Mouse (Mus musculus): ENCODE data around the gene Arhgef3.
A peak's percentile ranks its signal among the peaks of the same experiment; 100 is the strongest.
"Not testable (repeated sequence)": the region's sequence is repeated elsewhere in the genome, so short reads cannot be mapped to it uniquely, and the experiment has no call there.

Arhgef3 gene

GRCm38 (mm10) chr14:27192450-27192849 lies 77.8 kb downstream of the Arhgef3 start:
- DNase-seq (ENCODE audit: low read depth, low spot score), result no peak

GRCm38 (mm10) chr14:27196980-27197379 lies 82.3 kb downstream of the Arhgef3 start:
- DNase-seq (ENCODE audit: low read depth, low spot score), result no peak

- DNase-seq (ENCODE audit: low read depth, low spot score), result no peak
Observed at GRCm38 (mm10) chr14:27198490-27199089, 83.9 kb downstream of the Arhgef3 start.

- DNase-seq (ENCODE audit: low read depth, low spot score), result no peak
Observed at GRCm38 (mm10) chr14:27199119-27199518, 84.4 kb downstream of the Arhgef3 start.

GRCm38 (mm10) chr14:27199870-27200269 lies 85.2 kb downstream of the Arhgef3 start:
- no peak for DNase-seq (ENCODE audit: low read depth, low spot score)

GRCm38 (mm10) chr14:27200743-27201576 lies 86.3 kb downstream of the Arhgef3 start:
- no peak for DNase-seq (ENCODE audit: low read depth, low spot score)

GRCm38 (mm10) chr14:27201824-27202223 lies 87.1 kb downstream of the Arhgef3 start:
- DNase-seq (ENCODE audit: low read depth, low spot score), result no peak

DNA sequence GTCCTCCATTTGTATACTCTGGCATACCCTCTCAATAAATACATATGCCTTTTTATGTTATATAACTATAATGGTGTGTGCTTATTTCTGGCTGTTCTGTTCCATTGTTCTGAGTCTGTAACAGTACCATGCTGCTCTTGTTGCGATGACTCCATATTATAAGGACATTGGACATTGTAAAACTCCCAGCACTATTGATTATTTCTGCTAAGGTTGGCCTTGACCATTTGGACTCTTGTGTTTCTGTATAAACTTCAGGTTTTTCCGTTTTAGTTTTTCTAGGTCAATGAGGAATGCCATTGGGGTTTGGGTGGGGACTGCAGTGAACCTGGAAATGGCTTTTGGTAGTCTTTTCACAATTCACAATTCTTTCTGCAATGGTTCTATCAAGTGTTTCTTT lies 90.0 kb downstream of the Arhgef3 start:
- DNase-seq (ENCODE audit: low read depth, low spot score), result no peak

- DNase-seq (ENCODE audit: low read depth, low spot score), result no peak
Observed at GRCm38 (mm10) chr14:27206443-27206842, 91.7 kb downstream of the Arhgef3 start.

- DNase-seq (ENCODE audit: low read depth, low spot score), result no peak
Observed at GRCm38 (mm10) chr14:27209542-27209941, 94.8 kb downstream of the Arhgef3 start.

DNA sequence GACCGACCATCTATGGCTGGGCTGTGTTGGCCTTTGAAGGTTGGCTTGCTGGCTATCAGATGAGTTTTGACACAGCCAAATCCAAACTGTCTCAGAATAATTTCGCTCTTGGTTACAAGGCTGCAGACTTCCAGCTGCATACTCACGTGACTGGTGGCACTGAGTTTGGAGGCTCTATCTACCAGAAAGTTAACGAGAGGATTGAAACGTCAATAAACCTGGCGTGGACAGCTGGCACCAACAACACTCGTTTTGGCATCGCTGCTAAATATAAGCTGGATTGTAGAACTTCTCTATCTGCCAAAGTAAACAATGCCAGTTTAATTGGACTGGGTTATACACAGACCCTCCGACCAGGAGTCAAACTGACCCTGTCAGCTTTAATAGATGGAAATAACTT lies 96.1 kb downstream of the Arhgef3 start:
- not testable (repeated sequence) for DNase-seq (ENCODE audit: low read depth, low spot score)

DNA sequence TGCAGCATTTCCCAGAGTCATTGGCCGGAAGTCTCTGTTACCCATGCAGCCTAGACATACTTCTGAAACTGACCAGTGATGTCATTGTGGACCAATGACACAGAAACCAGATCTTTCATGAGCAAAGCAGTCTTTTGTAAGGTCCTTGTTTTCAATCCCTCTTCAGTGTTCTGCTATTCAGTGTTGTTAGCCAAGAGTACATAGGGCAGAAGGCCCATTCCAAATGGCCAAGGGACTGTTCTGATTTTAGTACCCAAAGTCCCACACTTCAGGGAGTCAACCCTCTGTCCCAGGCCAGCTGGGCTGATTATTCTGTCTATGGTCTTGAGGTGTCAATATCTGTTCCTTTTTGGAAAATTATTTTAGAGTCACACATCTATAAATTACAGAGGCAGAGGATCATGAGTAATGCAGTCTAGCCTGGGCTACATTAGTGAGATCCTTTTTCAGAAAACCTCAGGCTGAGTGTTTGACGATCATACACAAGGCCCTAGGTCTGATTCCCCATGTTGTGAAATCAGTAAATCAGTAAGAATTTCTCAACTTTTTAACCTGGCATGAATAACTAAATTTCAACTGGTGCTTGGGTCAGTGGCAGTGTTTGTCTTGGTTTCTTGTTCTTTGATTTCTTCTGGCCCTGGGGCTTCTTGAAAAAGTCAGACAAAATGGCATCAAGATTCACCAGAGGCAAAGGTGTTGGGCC lies 97.2 kb downstream of the Arhgef3 start:
- no peak for DNase-seq (ENCODE audit: low read depth, low spot score)

DNA sequence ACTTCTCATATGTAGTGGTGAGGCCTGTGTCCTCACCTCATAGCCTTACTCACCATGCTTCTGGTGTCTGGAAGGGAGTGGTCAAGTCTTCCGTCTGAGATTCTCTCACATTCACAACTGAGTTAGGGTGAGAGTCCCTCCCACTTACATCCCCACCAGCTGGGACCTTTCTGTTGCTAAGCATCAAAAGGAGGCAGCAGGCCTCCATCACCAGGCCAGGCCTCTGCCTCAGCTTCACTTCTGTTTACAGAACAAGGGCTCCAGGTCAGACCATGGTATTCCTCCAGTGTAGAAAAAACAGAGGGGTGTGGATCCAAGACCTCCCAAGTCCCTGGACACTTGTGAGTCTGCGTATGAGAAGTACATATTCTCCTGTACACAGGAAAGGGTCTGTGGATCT lies 99.5 kb downstream of the Arhgef3 start:
- no peak for DNase-seq (ENCODE audit: low read depth, low spot score)

- DNase-seq (ENCODE audit: low read depth, low spot score), result no peak
Observed at GRCm38 (mm10) chr14:27219668-27220067, 105.0 kb downstream of the Arhgef3 start.

DNA sequence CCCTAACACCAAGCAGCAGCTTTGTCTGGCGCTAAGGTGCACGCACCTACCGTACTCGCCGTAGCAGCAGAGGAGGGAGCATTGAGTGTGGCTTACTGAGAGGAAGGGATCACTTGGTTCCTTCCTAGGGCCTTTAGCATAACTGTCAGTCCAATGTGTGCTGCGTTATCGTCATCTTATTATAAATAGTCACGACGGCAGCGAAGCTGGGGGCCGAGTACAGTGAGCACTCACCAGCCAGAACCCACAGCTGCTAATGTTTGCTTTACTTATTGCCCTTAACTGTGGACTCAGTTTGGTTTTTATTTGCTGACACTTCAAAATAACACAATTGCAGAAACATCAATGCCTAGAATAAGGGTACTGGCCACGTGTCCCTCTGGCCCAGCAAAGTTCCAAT lies 105.6 kb downstream of the Arhgef3 start:
- DNase-seq (ENCODE audit: low read depth, low spot score), result no peak

DNA sequence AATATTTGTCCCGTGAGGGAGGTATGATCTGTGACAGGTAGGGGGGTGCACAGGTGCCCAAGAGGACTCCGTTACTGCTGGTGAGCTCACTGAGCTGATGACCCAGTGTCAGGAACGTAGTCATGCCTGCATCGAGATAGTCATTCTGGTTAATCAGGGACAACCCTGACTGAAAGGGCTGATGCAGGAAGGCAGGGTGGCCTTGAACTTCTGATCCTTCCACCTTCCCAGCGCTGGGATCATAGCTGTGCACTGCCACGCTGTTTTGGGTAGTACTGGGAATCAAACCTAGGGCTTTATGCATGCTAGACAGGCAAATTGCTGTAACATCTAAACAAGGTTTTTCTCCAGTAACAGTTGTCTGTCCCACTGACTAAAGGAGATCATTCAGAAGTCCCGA lies 109.9 kb downstream of the Arhgef3 start:
- DNase-seq (ENCODE audit: low read depth, low spot score), result no peak

DNA sequence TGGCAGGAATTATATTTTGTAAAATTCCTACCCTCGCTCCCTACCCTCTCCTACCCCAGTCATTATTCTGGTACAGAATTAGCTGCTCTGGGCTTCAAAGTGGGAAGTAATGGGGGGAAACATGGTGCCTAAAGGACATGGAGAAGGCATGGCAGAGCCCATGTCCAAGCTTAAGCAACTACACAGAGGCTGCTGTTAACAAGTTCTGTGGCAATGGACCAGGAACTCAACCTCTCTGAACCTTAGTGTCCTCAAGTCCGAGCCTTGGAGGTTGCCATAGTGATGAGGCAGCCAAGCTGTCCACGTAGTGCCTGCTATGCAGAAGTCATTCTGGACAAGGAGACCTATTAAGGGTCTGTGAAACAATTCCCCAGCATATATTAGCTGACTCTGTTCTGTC lies 111.6 kb downstream of the Arhgef3 start:
- DNase-seq (ENCODE audit: low read depth, low spot score), result no peak

DNA sequence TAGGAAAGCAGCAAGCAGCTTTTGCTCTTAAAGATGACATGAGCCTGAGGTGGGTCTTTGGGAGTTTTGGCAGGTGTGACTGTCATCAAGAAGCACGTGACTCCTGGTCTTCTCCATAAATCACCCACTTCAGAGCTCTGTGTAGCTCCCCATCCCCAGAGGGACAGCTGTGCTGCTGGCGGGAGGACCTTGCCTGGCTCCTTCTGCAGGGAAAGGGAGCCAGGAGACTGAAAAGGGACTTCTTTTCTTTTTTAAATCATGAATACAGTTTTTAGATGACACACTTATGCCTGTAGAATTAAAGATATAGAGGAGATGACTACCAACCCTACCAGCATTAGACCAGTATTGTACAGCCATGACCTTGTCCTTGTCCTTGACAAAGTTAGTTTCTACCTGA lies 113.6 kb downstream of the Arhgef3 start:
- no peak for DNase-seq (ENCODE audit: low read depth, low spot score)

GRCm38 (mm10) chr14:27228941-27229371 lies 114.3 kb downstream of the Arhgef3 start:
- no peak for DNase-seq (ENCODE audit: low read depth, low spot score)

- DNase-seq (ENCODE audit: low read depth, low spot score), result no peak
Observed at GRCm38 (mm10) chr14:27229441-27230147, 114.9 kb downstream of the Arhgef3 start.

GRCm38 (mm10) chr14:27230262-27231022 lies 115.7 kb downstream of the Arhgef3 start:
- peak; percentile 39 for DNase-seq (ENCODE audit: low read depth, low spot score)
